Mouse (Mus musculus): ENCODE measurements around the gene Tbc1d22a.

Tbc1d22a gene

DNA sequence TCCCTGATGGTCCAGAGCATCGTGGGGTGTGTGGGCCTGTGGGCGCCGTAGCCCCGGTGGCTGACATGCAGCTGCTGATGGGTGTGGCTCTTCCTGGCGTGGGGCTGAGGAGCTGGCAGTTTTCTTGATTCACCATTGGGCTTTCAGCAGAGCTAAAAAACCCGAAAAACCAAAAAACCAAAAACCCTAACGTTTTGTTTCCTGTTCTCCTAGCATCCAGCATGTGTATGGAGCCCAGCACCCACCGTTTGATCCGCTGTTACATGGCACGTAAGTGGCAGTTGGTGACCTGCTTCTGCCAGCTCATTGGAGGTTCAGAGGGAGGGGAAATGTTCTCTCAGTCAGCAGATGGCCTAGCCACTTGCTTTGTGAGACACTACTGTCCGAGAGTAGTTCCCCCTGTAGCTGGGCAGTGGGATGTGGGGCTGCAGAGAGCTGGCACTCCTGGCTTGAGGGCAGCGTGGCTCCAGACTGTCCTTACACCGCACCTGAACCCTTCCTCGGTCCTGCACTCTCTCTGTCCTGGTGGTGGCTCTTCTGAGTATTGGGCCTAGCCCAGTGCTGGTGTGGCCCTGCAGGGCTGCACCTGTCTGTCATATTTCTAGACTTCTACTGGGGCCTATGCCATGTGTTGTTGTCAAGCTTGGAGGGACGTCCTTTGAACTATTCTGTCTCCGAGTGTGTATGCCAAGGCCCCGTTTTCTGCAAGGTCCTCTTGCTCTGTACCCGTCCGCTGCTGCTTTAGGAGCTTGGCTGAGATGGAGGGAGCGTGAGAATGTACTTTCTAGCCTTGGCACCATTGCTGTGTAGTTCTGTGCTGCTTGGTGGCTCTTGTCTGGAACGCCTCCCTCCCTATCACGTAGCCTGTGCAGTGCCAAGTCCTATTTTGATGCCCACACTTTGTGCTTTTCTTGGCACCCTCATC is 20.5 kb downstream of the Tbc1d22a start:
- no peak for DNase-seq (ENCODE audit: extremely low spot score, low spot score)

DNA sequence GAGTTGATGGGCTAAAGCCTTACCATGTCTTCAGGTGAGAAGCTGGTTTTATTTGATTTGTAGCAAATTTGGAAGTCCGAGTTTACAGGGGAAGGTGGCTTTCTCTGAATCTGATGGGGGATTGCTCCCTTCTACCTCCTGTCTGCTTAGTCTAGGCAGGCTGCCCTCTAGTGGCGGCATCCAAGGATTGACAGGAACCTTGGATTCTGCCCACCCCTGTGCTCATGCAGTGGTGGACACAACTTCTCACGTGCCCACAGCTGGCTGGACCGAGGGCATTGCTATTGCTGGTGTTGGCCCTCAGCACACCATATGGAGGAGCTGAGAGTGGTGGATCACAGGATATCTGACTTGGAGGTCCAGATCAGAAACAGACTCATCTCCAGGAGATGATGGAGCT is 22.0 kb downstream of the Tbc1d22a start:
- DNase-seq (ENCODE audit: extremely low spot score, low spot score): peak; percentile 56

DNA sequence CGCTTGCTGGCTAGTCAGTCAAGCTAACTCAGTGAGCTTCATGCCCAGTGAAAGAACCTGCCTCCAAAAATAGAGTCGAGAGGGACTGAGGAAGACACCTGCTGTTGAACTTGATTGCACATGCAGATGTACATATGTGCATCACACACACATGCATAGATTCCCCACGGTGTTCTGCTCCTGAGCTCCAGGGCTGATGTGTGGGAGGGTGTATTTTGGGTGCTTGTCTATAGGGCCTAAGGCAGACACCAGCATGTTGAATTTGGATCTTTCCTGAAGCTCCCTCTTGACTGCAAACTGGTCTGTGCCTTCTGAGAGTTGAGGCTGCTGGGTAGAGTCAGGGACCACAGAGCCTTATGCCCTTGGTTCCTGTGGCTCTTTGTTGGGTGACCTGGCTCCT is 23.8 kb downstream of the Tbc1d22a start:
- no peak for DNase-seq (ENCODE audit: extremely low spot score, low spot score)

DNA sequence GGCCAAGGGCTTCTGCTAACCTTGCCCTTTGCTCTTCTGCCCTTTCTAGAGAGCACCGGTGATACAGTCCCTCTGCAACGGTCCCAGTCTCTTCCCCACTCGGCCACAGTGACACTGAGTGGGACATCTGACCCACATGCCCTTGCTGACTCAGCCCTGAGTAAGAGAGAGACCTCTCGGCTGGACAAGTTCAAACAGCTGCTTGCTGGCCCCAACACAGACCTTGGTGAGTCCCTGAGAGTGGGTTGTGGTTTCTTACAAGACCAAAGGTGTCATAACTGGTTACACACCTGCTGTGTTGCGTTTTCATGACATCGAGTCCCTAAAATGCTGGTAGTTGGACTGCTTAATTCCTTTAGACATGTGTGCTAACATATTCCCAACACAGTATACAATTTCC is 24.8 kb downstream of the Tbc1d22a start:
- no peak for DNase-seq (ENCODE audit: extremely low spot score, low spot score)

DNA sequence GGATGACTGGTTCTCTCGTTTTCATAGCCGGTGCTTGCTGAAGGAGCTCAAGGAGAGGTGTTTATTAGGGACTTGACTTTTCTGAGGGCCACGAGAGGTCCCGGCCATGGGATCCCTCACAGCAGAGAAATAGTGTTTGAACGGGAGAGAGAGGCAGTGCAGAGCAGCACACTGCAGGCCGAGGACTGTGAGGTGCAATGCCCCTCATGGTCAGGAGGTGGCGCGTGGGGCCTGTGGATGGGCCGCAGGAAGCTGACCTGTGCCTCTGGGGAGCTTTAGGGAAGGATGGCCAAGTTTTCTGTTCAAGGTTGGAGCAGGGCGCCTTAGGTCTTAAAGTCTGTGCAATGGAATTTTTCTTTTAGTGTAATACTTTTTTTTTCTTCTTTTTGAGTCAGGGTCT is 25.5 kb downstream of the Tbc1d22a start:
- DNase-seq (ENCODE audit: extremely low spot score, low spot score): peak; percentile 72

DNA sequence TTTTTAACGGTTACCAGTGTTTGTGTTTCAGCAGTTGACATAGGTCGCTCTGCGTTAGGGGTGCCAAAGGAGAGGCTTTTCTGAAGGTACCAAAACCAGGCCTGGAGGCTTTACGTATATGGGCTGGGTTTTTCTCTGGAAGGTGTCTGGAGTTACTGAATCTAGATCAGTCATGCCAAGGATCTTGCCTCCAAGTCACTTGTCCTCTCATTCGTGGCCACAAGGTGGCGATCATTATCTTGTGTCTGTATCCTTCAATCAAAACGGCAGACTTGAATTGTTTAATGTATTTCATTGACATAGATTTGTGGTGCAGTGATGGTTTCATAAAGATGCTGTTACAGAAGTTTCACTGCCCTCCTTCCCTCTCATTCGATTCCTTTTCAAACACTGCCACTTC is 29.4 kb downstream of the Tbc1d22a start:
- peak; percentile 49 for DNase-seq (ENCODE audit: extremely low spot score, low spot score)

DNA sequence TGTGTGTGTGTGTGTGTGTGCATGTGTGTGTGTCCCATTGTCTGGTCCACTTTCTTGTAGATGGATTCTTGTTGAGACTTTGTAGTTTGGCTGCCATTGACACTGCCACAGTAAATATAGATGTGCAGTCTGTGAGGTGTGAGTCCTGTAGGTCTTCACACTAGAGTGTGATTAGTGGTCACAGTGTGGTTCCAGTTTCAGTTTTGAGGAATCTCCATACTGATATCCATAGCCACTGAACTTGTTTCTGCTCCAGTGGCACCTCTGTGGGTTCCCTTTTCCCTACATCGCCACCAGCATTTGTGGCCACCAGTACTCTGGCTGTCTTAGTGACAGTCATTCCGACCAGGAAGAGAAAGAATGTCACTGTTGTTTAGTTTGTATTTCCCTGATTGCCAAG is 30.1 kb downstream of the Tbc1d22a start:
- DNase-seq (ENCODE audit: extremely low spot score, low spot score): no peak

DNA sequence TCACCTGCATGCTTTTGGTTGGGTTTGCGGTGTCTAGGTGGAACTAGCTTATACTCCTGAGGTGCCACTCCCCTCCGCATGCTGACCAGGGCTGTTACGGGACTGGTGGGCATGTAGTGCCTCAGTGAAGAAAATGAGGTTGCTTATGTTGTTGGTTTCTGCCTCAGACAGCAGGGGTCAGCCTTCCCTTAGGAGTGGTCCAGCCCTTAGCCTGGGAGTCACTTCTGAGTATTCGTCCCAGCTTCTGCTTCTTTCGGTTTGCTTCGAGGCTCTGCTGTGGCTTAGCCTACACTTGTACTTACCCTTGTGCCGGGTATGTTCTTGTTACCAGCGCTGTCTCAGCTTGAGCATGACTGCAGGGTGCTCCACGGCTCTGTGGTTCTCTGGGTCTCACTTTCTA is 36.0 kb downstream of the Tbc1d22a start:
- no peak for DNase-seq (ENCODE audit: extremely low spot score, low spot score)

DNA sequence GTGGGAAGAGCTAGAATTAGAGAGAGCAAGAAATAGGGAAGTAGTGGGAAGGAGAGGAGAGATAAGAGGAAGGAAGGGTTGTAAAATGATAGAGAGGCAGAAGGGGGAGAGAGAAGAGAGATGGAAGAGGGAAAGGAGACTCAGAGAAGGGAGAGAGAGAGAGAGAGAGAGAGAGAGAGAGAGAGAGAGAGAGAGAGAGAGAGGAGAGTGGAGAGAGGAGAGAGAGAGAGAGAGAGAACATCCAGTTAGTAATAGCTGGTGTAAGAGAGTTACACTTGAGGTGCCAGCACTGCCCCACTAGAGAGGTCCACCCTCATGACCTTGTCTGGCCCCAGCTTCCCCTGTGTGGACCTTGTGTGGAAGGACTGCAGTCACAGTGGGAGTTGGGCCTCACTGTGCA is 37.9 kb downstream of the Tbc1d22a start:
- no peak for DNase-seq (ENCODE audit: extremely low spot score, low spot score)

DNA sequence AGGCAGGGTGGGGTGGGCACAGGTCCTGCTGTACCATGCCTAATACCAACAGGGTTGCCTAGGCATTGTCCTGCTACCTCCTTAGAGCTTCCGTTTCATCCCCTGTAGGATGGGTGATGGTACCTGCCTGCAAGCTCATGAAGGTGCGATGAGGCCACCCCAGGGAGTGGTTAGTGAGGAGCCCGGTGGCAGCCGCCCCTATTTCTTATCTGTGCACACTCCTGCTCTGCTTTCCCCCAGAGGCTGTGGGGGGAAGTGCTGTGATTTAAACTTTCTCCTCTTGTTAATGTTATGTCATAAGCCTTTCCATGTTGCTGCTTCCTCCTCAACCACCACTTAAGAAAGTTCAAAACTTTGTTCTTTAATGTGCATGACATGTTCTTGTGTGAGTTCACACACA is 38.4 kb downstream of the Tbc1d22a start:
- DNase-seq (ENCODE audit: extremely low spot score, low spot score): no peak

DNA sequence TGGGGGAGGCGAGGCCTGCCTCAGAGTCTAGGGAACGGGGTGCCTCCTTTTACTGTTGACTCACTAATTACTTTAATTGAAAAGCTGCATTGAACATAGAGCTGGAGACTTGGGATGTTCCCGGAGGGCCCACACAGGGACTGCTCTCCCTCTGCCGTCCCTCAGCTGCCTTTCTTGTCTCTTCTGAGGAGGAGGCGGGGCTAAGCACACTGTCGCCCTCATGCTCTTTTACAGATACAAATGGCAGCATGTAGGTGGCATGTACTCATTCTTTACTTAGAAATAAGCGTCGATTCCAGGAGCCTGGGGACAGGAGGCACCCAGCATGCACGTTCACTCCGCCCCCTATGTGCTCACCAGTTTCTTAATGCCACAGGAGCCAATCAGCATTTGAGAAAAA is 39.2 kb downstream of the Tbc1d22a start:
- no peak for DNase-seq (ENCODE audit: extremely low spot score, low spot score)

DNA sequence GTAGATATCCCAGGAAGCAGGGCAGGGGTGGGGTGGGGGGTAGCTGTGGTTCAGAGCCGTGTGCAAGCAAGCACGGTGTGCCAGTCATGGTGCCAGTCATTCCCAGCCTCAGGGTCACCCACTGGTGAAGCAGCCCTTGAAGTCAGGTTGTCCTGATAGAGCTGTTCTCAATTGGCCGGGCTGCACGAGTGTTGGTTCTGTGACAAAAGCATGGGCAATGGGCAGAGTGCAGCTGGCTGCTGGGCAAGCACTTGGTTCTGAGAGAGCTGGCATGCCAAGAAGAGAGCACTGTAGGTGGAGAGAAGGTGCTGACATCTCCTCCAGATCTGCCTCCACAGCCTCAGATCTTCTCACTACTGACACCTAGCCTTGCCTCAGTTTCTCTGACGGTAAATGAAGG is 41.9 kb downstream of the Tbc1d22a start:
- no peak for DNase-seq (ENCODE audit: extremely low spot score, low spot score)

DNA sequence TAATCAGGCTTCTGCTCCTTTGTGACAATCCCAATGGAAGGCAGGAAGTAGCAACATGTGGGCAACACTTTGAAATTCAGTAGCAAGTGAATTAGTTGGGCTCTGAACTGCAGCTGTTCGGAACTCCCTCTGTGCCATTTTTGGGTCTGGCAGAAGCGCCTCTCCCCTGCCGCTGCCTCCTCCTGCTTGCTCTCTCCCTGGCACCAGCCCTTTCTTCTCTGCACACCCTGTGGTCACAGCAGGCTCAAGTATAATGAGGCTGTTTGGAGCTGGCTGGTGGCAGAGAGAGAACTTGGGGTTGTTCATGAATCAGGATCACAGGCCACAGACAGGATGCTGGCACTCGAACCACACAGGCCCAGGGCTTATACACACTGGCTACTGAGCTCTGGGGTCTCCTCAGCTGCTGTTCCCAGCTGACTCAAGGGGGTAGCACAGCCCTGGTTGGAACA is 42.5 kb downstream of the Tbc1d22a start:
- DNase-seq (ENCODE audit: extremely low spot score, low spot score): no peak

DNA sequence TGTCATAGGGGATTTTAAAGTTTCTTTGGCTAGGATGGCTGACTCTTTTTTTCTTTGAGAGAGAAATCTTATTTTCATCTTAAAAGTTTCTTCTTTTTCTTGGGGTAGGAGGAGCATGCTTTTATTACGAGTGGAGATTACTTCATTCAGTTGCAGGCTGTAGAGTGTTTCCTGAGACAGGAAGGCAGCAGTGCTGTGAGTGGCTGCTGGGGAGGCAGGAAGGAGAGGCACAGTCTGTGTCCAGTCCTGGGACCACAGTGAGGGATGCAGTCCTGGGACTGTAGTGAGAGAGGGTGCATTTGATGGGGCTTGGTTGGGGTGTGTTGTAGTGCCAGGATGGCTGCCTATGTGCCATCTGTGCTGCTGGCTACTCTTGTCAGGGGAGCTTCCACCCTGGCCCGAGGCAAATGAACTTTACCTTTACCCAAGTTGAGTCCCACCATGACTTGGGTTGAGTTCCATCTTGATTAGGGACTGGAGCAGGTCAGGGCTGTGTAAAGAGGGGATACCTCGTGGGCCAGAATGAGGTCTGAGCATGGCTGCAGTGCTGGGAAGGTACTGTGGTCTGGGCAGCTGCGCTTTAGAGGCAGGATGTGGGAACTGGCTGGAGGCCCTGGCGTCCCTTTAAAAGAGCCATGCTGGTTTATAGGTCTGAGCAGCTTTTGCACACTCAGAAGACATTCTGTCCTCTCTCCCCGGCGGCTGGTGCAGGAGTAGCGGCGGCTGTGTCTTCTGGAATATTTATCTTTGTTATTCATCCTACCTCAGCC is 43.8 kb downstream of the Tbc1d22a start:
- DNase-seq (ENCODE audit: extremely low spot score, low spot score): no peak

DNA sequence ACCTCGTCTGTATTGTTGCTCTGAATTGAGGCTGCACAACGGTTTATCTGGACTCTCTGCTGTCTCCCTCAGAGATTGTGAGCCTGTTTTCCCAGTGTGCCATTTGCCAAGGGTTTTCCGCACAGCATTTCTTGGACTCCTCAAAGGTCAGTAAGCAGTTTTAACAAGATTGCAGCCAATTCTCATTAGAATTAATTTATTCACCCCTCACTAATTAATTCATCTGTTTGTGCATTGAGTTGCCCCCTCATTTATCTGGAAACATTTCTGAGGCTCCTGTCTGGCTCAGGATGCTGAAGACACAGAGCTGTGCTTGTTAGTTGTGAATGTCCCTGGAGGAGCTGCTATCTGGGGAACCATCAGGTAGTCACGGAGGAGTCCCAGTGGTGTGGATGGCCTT is 45.0 kb downstream of the Tbc1d22a start:
- no peak for DNase-seq (ENCODE audit: extremely low spot score, low spot score)

DNA sequence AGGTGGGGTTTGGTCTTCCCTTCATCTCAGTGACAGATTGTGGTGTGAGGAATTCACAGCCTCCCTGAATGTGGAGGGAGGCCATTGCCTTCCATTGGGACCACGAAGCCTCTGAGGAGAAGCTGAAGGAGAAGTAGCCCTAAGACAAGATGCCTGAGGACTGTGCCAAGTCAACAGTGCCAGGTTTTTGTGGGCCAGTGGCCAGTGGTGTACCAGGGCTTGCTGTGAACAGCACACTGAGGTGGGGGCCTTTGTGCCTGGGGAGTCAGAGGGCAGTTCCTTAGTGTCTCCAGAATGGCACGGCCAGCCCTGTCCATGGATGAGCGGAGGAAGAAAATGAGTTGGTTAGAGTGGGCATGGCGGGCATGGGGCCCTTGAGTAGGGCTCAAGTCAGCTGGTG is 45.9 kb downstream of the Tbc1d22a start:
- DNase-seq (ENCODE audit: extremely low spot score, low spot score): no peak

DNA sequence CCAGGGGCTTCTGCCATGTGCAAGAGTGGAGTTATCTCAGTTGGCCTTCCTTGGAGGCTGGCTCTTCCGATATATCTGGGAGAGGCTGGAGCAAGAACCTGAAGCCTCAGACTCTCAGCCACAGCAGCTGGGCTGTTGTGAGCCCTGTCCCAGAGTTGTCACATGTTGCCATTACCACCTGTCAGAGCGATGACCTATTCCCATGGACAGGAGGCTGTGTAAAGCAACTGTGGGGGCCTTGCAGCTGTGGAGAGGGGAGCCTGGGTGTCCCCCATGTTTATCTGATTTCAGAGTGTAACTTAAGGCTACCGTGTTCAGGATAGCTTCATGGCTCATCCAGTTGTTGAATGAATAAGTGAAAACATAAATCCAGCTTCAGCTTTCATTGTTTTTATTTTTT is 50.1 kb downstream of the Tbc1d22a start:
- DNase-seq (ENCODE audit: extremely low spot score, low spot score): no peak

DNA sequence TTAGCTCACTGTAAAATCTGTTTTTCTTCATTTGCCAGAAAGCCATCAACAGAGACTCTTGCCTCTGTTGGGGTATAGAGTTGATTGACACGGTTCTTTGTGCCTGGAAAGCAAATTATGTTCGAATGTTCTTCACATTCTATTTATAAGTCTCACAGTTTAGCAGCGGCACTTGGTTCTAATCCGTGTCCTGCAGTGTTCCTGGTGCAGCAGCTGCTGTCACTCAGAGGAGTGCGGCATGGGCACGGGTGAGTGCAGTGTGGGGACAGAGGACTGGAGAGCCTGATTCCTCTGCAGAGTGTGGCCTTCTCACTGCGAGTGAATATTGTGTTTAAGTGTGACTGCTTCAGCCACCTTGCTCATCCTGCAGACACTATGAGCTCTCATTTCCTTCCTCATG is 50.5 kb downstream of the Tbc1d22a start:
- DNase-seq (ENCODE audit: extremely low spot score, low spot score): no peak

DNA sequence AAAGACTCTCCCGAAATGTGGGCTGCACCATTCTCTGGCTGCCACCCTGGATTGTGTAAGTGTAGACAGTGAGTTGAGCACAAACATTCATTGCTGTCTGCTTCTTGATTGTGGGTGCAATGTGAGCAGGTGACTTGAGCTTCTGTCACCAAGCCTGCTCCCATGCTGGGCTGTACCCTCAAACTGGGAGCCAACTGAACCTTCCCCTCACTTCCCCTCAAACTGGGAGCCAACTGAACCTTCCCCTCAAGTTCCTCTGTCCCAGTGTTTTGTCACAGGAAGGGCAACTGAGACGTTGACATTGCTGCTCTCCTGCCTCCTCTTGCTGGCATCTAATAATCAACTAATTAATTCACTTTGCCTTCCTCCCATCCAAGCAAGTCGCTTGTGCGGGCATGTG is 52.7 kb downstream of the Tbc1d22a start:
- DNase-seq (ENCODE audit: extremely low spot score, low spot score): no peak

DNA sequence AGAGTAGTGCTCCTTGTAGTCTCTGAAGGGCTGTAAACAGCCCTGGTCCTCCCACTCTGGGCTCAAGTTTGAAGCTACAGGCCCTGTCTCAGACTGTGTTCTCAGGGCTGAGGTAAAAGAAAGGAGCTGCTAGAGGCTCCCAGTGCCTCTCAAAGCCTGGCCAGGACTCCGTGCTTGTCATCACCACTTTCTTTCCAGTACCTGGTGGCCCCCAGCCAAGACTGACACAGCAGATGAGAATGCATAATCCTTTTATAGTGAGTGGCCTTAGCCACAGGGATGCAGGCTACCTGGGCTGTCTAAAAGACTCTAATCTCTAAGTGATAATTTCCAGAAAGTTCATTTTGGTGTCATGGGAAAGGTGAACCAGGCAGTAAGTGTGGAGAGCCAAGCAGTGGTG is 54.3 kb downstream of the Tbc1d22a start:
- no peak for DNase-seq (ENCODE audit: extremely low spot score, low spot score)

DNA sequence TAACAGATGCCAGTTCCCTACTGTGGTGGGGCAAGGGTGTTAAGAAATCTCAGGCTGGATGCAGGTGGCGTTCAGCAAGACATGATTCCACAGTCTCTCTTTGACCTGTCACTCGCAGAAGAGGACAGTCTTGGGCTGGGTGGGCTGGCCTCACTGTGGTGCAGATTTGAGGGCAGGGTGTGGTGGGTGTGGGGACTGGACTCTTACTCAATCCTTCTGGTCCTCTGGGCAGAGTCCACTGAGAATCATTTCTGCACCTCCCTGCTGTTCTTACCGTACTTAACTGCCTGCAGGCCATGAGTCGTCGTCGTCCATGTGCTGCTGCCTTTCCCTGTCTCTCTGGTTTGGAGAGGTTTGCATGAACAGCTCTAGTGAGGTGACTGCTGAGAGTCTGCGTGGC is 61.5 kb downstream of the Tbc1d22a start:
- DNase-seq (ENCODE audit: extremely low spot score, low spot score): no peak

DNA sequence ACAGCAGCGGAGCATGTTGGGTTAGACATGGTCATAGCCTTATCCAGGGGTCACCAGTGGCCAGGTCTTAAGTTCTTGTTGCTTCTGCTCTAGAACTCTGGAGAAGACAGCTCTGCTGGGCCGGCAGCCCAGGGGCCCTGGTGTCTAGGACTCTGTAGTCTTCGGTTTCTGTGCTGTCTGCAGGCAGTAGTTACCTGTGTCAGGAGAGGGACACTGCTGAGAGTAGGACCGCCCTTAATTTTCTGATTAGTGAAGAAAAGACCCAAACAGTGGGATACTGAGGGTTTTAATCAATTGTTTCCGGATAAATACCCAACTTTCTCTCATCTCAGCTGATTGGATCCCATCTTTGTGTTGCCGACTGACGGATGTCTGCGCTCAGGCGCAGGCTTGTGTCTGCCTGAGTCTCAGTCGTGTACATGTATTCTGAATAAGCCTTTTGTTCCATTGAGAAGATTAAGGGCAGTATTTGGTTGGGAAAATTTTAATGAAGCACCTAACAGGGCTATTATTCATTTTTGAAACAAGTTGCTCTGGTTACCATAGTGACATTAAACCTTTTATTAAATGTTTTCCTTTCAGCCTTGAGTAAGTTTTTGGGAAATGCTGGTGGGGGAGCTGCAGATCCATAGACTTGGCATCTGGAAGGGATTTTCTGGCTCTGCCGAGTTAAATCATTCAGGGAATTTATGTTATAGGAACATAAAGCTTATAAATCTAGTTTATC is 62.4 kb downstream of the Tbc1d22a start:
- no peak for DNase-seq (ENCODE audit: extremely low spot score, low spot score)
